Mouse (Mus musculus) heart, adult 11 months (tissue): ENCODE measurements around the gene Bnip2.

Experiments
- DNase-seq: peaks from one replicate; pipeline ENCODE4 v3.0.0; 2022

The Bnip2 gene

DNA sequence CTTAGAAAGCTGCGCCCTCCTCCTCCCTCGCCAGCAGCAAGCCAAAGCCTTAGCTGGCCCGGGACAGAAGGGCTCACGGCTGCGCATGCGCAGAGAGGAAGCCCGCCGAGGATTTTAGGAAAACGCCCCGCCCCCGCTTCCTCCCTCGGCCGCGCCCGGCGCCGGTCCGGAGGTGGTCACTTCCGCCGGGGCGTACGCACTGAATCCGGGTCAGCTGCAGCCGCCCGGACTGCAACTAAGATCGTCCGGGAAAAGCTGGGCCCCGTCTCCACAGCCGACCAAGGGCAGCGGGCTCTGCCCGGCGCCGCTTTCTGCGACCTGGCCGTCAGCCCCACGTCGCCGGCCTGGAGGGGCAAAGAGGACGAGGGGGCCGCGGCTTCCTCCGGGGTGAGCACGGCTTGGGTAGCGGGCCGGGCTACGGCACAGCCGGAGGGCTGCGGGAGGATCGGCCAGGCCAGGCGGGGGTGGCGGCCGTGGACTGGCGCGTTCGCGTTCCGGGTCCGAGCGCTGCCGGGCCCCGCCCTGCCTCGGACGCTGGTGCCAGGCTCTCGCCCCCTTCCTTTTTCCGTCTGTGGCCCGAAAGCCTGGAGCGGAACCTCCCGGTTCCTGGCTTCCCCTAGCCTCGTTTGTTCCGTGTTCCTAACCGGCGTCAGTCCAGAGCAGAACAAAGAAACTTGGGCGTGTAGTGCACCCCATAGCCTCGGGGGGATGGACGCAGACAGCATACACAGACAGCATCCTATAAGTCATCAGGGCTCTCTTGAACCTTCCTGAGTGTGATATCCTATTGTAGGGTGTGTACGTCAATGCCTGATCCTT is at the start of gene Bnip2:
Gene Bnip2, plus strand, starts transcription at position 164 of the 819 bp plus-strand sequence.
- peak; percentile 100 for DNase-seq

DNA sequence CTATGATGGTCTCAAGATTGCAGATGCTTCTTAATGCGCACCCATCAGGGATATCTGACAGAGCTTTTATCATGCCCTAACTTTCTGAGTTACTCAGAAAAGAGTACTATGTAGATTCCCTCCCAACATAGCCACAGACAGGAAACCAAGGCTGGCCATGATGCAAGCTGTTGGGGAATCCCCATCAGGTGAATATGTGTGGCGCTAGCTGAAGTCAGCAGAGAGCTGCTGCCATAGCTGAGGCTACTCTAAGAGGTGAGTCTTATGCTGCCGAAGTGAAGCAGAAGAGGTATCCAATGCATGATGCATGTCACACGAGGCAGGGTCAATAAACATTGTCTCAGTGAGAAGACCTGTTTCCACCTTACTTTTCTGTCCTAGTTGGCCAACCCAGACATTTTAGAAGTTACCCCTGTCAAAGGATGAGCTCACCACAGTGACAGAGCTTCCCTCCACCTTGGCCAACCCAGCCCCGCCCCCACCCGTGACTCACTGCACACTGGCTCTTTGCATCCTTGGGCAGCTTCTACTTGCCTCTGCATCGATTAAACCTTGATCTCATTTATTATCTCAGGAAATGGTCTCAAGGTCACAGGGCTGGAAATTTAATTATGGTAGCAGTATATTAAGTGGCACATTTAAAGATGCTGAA is 48.3 kb upstream of the Bnip2 start:
- peak; percentile 50 for DNase-seq

DNA sequence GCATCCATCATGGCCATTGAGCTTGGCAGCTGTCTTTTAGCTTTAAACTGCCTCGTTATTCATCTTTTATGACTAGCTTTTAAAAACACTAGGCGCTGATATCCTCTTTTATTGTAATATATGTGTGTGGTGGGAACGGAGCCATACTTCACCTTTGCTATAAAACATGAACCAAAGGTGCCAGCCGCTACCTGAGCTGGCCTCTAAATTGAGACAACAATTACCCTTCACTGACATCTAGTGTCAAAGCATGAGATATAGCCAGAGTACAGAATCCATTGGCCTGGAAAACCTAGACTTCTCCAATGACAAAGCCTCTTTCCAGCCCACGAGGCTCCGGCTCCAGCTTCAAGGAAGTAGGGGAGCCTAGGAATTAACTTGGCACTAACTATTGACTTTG is 47.7 kb upstream of the Bnip2 start:
- no peak for DNase-seq

DNA sequence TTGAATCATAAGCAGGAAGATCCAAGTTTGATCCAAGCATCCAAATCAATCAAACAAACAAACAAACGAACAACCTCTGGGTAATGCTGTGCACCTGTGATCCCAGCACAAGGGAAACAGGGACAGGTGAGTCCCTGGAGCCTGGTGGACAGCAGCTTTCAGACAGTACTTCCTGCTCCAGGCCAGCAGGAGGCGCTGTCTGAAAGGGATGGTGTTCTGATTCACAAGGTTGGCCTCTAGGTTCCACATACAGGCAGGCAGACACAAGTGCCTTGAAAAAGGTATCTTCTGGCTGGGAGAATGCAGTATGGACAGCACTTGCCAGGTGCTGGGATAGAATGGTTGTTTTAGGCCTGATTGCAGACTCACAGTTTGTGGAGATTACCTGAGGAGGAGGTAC is 40.3 kb upstream of the Bnip2 start:
- peak; percentile 85 for DNase-seq

DNA sequence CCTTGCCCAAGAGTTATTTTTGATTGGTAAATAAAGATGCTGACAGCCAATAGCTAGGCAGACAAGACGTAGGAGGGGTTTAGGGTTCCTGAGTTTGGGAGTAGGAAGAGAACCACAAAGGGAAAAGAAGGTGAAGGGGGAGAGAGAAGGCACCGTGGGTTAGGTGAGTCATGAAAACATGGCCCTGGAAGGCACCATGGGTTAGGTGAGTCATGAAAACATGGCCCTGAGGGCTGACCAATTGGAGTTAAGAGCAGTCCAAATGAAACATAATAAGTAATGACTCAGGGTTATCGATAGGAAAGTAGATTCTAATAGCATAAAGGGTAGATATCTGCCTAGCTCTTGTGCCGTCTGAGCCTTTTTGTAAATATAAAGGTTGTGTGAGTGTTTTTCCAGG is 39.6 kb upstream of the Bnip2 start:
- no peak for DNase-seq

DNA sequence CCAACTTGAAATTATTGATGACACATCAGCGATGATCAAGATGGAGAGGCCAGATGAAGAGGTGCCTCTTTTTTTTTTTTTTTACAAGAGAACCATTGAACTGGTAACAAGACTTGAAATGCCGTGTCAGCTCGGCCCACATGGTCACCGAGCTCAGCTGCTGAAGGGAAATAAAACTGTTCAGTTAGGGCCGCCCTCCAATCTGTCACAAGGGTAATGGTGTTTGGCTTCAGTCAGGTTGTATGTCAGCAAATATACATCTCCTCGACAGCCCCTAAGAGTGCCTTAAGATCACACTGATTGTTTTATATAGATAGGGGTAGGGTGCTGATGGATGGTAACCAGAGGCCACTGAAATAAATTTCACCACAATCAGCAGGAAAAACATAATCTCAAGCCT is 28.3 kb upstream of the Bnip2 start:
- peak; percentile 60 for DNase-seq

DNA sequence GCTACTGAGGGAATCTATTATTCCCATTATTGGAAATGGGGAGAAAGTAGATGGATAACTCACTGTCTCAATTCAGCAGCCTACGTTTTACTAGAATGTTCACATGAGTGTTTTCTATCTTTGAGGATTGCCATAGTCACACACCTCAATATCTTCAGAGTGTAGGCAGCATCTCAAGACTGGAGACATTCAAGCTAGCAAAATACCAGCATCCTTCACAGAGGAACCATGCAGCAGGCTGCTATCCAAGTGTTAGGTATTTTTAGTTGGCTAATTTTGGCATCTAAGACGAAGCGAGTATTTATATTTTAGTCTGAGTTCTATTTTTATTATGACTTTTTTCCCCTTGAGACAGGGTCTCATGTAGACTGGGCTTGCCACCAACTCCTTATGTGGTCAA is 24.9 kb upstream of the Bnip2 start:
- DNase-seq, result no peak

DNA sequence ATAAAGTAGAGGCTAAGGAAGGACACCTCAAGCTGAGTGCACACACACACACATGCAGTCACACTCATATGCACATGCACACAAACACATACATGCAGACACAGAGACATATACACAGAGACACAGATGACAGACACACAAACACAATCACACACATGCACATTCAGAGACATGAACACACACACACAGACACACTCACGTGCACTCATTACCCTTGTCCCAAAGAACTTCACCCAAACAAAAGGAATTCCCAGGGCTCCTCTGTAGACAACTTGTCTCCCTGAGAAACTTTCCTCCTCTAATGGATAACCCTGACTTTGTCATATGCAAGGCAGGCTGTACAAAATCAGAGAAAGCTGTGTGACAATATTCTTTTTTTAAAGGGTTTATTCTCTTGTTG is 3.7 kb upstream of the Bnip2 start:
- peak; percentile 55 for DNase-seq

DNA sequence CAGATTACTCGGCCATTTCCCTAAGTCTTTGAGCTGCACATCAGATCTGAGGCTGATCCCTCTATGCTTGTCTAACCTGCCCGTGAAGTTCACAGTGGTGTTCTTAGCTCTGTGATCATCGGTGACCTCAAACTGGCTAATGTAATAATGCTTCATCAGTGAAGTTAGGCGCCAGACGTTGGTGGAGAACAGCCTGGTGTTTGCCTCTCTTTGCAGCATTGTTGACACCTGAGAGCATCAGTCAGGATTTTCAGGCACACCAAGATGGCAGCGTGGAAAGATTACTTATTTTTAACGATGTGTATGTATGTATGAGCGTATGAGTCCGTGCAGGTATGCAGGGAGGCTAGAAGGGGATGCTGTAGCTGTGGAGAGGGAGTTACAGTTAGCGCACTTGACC is 3.2 kb upstream of the Bnip2 start:
- peak; percentile 74 for DNase-seq

DNA sequence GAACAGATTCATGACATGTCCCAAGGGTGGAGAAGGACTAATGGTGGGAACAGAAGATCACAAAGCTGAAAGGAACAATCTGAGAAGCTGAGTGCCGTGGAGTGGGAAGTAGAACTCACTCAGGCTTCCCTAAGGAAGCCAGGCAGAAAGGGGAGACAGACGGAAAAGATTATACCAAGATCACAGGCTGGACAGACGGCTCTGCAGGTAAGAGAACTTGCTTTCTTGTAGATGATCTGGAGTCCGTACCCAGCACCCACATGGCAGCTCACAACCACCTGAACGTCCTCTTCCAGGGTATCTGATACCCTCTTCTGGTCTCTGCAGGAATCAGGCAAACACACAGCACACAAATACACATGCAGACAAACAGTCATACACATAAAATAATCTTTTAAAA is 2.7 kb upstream of the Bnip2 start:
- peak; percentile 82 for DNase-seq

DNA sequence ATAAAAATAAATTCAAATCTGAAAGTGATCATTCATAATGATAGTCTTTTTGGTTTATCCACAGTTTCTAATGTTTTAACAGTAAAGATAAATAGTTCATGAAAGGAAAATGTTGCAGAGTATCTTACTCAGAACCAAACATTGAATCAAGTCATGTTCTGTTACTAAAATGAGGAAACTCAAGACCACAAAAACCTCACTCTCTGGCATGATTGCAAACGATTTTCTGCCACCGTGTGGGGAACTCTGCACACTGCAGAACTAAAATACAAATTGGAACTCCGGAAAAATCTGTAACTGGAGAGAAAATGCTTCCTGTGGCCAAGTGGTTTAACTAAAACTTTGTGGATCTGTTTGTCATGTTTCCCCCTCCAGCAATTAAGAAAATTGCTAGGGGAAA is 1.7 kb upstream of the Bnip2 start:
- peak; percentile 89 for DNase-seq

DNA sequence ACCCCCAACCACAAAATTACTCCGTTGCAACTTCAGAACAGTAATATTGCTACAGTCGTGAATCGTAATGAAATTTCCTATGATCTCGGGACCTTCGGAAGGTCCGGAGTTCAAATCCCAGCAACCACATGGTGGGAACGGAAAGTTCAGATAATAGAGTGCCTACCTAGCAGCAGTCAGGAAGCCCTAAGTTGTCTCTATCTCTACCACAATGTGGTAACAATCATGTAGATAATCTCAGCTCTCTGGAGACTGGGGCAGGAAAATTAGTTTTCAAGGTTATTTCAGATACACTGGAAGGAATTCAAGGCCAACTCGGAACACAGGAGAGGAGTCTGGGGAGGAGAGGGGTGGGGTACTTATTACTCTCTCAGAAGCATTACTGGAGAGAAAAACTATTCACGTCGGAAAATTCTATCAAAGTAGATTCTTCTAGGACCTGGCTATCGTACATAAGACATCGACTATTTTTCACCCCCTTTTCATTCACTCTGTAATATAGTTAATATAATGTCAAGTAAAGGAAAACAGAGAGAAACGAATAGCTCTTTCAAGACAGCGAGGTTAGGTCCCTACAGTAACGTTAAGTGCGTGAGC is 462 bp upstream of the Bnip2 start:
- peak; percentile 84 for DNase-seq

DNA sequence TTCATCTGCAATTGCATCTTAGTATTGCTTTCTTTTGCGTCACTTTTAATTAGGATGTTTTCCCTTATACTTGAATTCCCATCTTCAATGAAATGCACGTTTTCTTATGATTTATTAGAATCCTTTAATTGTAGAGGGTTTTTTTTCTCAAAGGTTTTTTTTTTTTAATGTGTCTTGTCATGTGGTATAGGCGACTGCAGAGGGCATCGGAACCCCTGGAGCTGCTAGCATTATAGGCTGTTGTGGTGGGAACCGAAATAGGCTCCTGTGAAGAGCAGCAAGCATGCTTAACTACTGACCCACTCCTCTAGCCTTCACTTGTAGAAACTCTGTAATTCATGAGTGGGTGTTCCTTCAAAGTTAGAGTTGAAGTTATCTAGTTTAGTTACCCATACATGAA is 1.1 kb downstream of the Bnip2 start:
- peak; percentile 17 for DNase-seq

DNA sequence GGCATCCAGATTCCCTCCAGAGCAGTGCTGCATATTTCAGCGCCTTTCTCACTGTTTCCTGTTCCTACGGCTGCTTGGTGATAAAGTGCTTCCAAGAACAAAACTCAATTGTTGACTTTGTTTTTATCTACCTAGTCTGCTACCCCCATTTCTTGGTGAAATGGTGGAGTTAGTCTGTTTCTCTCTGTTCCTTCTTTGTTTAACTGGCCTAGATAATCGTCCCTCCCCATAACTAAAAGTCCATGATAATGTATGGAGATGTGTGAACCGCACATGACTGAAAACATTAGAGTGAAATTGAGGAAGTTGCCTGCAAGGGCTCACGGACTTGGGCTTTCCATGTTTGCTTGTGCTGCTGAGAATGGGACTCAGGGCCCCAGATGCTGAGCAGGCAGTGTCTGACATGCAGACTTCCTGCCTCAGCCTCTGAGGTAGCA is 3.6 kb downstream of the Bnip2 start:
- DNase-seq, result peak; percentile 91

DNA sequence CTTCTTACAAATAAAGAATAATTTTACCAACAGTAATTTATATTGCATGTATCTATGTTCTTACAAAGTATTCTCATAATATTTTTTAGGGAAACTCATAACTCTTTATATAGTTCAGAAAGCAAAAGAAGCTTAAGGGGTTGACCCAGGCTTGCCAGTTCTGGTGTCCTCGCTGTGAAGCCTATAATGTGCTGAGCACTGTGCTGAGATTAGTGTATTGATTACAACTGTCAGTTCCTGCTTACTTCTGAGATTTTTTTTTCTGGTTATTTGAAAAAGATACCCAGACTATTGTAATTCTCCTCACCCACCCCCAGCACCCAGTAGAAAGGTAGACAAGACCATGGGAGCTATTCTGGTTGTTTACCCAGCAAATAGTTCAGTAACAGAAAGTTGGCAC is 4.2 kb downstream of the Bnip2 start:
- peak; percentile 58 for DNase-seq

DNA sequence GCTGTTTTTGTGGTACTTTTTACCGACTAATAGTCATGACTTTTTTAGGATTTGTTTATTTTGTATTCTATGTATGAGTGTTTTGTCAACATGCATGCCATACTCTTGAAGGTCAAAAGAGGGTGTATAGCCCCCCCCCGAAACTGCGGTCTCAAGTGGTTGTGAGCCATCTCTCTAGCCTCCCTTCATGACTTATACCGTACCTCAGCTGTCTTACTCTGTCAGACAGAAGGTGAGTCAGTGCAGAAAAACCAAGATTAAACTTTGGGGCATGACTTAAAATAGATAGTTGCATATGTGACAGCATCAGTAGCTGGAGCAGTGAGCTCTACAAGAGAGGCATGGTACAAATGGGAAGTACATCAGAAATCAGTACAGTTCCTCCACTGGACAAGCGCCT is 5.3 kb downstream of the Bnip2 start:
- peak; percentile 81 for DNase-seq

DNA sequence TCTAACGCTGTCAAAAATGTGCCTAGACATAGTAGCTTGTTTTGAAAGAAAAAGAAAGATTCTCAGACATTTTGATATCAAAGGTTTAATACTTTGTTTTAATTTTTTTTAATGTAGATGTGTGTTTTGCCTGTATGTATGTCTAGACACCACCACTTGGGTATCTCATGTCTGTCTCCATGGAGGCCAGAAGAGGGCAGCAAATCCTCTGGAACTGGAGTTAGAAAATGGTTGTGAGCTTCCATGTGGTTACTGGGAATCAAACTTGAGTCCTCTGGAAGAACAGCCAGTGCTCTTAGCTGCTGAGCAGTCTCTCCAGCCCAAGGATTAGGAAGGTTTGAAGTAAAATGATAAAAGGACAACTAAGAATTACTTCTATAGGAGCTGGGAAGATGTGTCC is 10.1 kb downstream of the Bnip2 start:
- DNase-seq, result peak; percentile 37

DNA sequence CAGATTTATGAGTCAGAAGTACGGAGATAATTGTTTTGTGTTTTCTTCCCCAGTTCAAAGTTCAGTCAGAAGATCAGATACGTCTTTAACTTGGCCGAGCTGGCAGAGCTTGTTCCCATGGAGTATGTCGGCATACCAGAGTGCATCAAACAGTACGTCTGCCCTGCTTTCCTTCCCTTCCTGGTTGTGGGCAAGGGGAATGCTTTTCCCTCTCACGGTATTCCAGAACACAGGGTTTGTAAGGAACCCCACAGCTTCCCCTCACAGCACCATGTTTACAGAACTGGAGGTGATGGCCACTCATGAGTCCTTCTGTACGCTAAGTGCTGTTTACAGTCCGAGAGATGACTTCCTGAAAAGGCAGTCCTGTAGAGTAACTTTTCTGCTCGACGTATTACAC is 14.2 kb downstream of the Bnip2 start:
- DNase-seq, result peak; percentile 71

DNA sequence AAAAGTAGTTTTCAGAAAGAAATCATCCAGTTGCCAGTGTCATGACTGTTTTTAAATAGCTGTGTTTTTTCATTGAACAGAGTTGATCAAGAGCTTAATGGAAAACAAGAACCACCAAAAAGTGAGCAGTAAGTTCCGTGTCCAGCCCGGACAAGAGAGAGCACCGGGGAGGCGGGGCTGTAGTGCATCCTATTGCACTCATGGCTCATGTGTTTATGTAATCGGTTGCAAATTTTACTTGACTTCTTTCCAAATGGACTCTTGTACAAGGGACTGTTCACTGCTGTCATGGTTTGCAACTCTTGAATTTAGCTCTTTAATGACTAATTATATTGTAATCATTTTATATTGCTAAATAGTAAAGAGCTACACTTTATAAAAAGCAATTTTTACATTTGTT is 17.7 kb downstream of the Bnip2 start:
- DNase-seq, result peak; percentile 84

DNA sequence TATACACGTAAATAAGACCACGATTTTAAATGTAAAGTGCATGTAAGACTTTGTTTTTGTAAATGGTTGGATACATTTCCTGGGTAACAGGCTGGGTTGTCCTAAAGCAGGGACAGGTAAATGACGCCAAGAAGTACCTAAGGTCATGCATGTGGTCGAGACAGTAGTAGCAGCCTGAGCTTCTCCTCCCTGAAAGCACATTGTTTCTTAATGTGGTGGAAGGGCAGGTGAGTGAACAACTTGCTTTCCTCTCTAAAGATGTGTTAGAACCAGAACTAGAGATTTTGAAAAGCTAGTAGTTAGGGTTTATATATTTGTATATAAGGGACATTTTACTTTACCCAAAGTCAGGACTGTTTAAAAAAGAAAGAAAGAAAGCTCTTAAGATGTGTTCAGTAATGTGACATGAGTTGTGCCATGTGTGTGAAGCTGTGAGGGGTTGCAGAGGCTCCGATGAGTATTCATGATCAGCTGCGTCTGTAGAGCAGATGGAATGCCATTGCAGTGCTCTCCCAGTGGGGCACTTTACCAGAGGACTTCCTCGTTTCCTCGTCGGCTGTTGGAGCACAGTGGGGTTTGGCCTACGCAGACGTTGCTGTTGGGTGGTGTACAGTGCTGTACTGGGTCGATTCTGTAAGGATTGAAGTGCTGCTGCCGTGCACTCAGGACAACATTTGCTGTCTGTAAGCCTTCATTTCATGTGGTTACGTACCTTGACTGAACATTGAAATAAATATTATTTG is 18.4 kb downstream of the Bnip2 start:
- DNase-seq, result peak; percentile 81

DNA sequence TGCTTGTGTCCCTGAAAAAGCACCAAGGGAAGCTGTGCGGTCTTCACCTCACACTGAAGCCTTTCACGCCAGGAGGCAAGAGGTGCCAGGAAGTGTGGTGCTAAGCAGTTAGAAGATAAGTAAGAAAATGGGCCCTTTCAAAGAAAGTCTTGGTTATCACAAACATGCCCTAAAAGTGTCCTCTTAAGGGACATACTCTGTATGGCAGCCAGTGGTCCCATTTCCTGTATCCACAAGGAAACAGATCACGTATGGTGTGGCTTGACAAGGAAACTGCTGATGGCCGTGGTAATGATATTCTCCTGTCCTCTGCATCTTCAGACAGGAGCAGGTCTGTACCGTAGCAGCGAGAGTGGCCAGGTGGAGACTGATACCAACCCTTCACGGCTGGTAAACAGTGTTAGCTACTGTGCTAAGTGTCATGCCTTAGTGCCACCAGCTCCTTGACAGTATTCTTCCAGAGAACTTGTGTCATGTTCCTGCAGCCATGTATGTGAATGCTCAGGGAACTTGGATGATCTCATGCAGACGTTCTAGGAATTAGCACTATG is 20.6 kb downstream of the Bnip2 start:
- DNase-seq, result peak; percentile 80

DNA sequence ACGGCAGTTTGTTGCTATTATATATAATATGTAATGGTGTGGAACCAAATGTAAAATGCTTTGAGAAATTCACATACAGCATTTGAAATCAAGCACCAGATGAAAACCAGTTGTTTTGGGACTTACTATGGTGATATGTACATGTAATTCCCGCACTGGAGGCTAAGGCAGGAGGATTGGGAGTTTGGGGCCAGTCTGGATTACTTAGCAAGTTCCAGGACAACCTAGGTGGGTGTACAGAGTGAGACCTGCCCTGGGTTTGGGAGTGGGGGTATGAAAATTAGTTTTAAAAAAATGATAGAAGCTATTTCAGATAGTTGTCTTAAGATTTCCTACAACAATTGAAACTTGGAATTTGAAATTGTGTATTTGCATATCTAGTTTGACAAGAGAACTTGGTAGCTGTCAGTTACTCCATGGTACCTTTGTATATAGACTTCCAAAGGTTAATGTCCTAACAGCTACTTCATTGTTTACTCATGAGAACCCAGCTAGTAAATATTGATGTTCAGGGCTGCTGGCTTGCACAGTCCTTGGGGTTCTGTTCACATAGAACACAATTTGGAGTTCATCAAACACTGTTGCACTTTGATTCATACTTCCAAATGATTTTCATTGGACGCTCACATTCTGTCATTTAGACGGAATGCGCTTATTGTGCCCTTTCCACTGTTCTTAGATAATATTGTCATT is 21.7 kb downstream of the Bnip2 start:
- DNase-seq, result peak; percentile 56
